Mouse (Mus musculus) spleen, adult 2 months (tissue): Measurements from ENCODE around the gene Spsb1. TPM values are rescaled to one million over a fixed set of nuclear protein-coding genes. Genes with fewer than 3 reads are reported as not detected.

Source experiments
- DNase-seq, 2 experiments: peaks; one replicate each; pipeline versions ENCODE4 v3.0.0 to v3.0.0-alpha.2; 2012 to 2021; ENCODE audit warnings: low spot score in 2 of 2, low read depth in 1 of 2
- H3K27ac ChIP-seq: fragments of 200-500 bp; 2 replicates; pipeline ENCODE4 v1.5.1; 2012; ENCODE audit warnings: low read length, inconsistent platforms; ENCODE audit not compliant: insufficient read depth
- H3K27me3 ChIP-seq: fragments of 200-500 bp; 2 replicates; pipeline ENCODE4 v1.6.1; 2012; ENCODE audit warnings: mild to moderate bottlenecking, moderate library complexity, low read length, inconsistent platforms; ENCODE audit not compliant: control insufficient read depth, insufficient read depth
- H3K36me3 ChIP-seq: fragments of 200-500 bp; 2 replicates; pipeline ENCODE4 v1.6.1; 2012; ENCODE audit warnings: mild to moderate bottlenecking, low read length, inconsistent platforms; ENCODE audit not compliant: control insufficient read depth, insufficient read depth
- H3K4me1 ChIP-seq: fragments of 200-500 bp; 2 replicates; pipeline ENCODE4 v1.6.1; 2011; ENCODE audit warnings: inconsistent platforms; ENCODE audit not compliant: control insufficient read depth, insufficient read depth, insufficient read length
- H3K4me3 ChIP-seq: fragments of 200-500 bp; 2 replicates; pipeline ENCODE4 v1.5.1; 2011; ENCODE audit warnings: mild to moderate bottlenecking, inconsistent platforms; ENCODE audit not compliant: insufficient read depth, insufficient read length; ENCODE audit errors: extremely low read depth
- CTCF ChIP-seq: fragments of 200-500 bp; IDR thresholded peaks from 2 replicates; pipeline ENCODE4 v1.5.1; 2011; ENCODE audit warnings: mild to moderate bottlenecking, inconsistent platforms; ENCODE audit not compliant: insufficient read depth, insufficient read length, insufficient replicate concordance; ENCODE audit errors: extremely low read depth
- POLR2A ChIP-seq: fragments of 200-500 bp; IDR thresholded peaks from 2 replicates; pipeline ENCODE4 v1.6.1; 2011; ENCODE audit warnings: low read depth, low read length, inconsistent platforms
- WGBS: fragments of 180-500 bp; shearing (Covaris S2); methylation state at CpG from one replicate; pipeline ENCODE4 v1.1.7; 2018; 5-methylcytosine and 5-hydroxymethylcytosine counted together
- polyA plus RNA-seq: library from polyadenylated mRNA; depleted of rRNA; stranded (reverse); fragments of >200 nt; gene quantifications from 2 replicates; pipeline ENCODE4 v1.2.3, GENCODE M21; 2012

Spsb1 gene
- polyA plus RNA-seq, 1 experiment, result 5.9 TPM

- Histone ChIP-seq H3K27ac (no peak overlapping the region), H3K27me3 (no peaks in the 10 kb centered on the region), H3K4me1 (peaks cover 4% of the 10 kb centered on the region; the same call in 1 of the 2 replicates), H3K36me3 (no peaks in the 10 kb centered on the region), H3K4me3 (no peak overlapping the region)
- WGBS, result 83% methylated on average over 13 of the region's 13 CpGs
- TF ChIP-seq CTCF, result no peak
- no peak for TF ChIP-seq POLR2A
- DNase-seq, result no peak
These were observed 47.9 kb downstream of the Spsb1 start for GRCm38 (mm10) chr4:149906921-149907320.

- Histone ChIP-seq H3K4me1 (no peaks in the 10 kb centered on the region; the same call in 1 of the 2 replicates), H3K36me3 (no peaks in the 10 kb centered on the region), H3K4me3 (no peak overlapping the region), H3K27me3 (no peaks in the 10 kb centered on the region), H3K27ac (no peak overlapping the region)
- no peak for DNase-seq
- 86% methylated on average over 10 of the region's 10 CpGs for WGBS
- TF ChIP-seq POLR2A (no peak), CTCF (no peak)
These were observed 49.4 kb downstream of the Spsb1 start for GRCm38 (mm10) chr4:149905302-149905974.

GRCm38 (mm10) chr4:149903026-149903425 lies 51.8 kb downstream of the Spsb1 start:
- Histone ChIP-seq H3K27me3 (no peaks in the 10 kb centered on the region), H3K27ac (peak overlapping the region; percentile 30; the same call in 1 of the 2 replicates), H3K4me1 (no peaks in the 10 kb centered on the region; the same call in 1 of the 2 replicates), H3K36me3 (no peaks in the 10 kb centered on the region), H3K4me3 (no peak overlapping the region)
- no peak for TF ChIP-seq POLR2A
- no peak for TF ChIP-seq CTCF
- no peak for DNase-seq
- 49% methylated on average over 5 of the region's 5 CpGs for WGBS

GRCm38 (mm10) chr4:149901349-149901782 lies 53.5 kb downstream of the Spsb1 start:
- H3K27me3 ChIP-seq, result no peaks in the 10 kb centered on the region
- no peak overlapping the region for H3K27ac ChIP-seq
- WGBS, result 33% methylated on average over 3 of the region's 3 CpGs
- H3K4me1 ChIP-seq, result no peaks in the 10 kb centered on the region; the same call in 1 of the 2 replicates
- H3K4me3 ChIP-seq, result no peak overlapping the region
- DNase-seq, result no peak
- H3K36me3 ChIP-seq, result no peaks in the 10 kb centered on the region
- no peak for TF ChIP-seq POLR2A
- no peak for TF ChIP-seq CTCF

- H3K4me3 ChIP-seq, result no peak overlapping the region
- H3K27ac ChIP-seq, result no peak overlapping the region
- no peaks in the 10 kb centered on the region for H3K27me3 ChIP-seq
- no peak for DNase-seq
- H3K4me1 ChIP-seq, result no peaks in the 10 kb centered on the region; the same call in 1 of the 2 replicates
- TF ChIP-seq CTCF (no peak), POLR2A (no peak)
- 92% methylated on average over 13 of the region's 13 CpGs for WGBS
- H3K36me3 ChIP-seq, result no peaks in the 10 kb centered on the region
These were observed 57.1 kb downstream of the Spsb1 start for GRCm38 (mm10) chr4:149897661-149898260.

GRCm38 (mm10) chr4:149896024-149896538 lies 58.8 kb downstream of the Spsb1 start:
- no peaks in the 10 kb centered on the region for H3K36me3 ChIP-seq
- H3K4me3 ChIP-seq, result no peak overlapping the region
- WGBS, result 62% methylated on average over 12 of the region's 12 CpGs
- H3K27me3 ChIP-seq, result no peaks in the 10 kb centered on the region
- H3K27ac ChIP-seq, result no peak overlapping the region
- H3K4me1 ChIP-seq, result no peaks in the 10 kb centered on the region
- no peak for DNase-seq
- no peak for TF ChIP-seq CTCF
- TF ChIP-seq POLR2A, result no peak

- no peak for DNase-seq
- Histone ChIP-seq H3K4me3 (no peak overlapping the region), H3K27ac (no peak overlapping the region), H3K36me3 (no peaks in the 10 kb centered on the region), H3K4me1 (peaks cover under 1% of the 10 kb centered on the region; the same call in 1 of the 2 replicates), H3K27me3 (no peaks in the 10 kb centered on the region)
- TF ChIP-seq CTCF (no peak), POLR2A (no peak)
- WGBS, result 56% methylated on average over 7 of the region's 7 CpGs
These were observed 59.6 kb downstream of the Spsb1 start for GRCm38 (mm10) chr4:149895226-149895625.
